Mouse (Mus musculus): ENCODE measurements around the gene Ccdc88c. TPM values are rescaled to one million over a fixed set of nuclear protein-coding genes. Genes with fewer than 3 reads are reported as not detected.

The Ccdc88c gene
- polyA plus RNA-seq, 1 experiment from 2014 or later: 6.7 TPM

DNA sequence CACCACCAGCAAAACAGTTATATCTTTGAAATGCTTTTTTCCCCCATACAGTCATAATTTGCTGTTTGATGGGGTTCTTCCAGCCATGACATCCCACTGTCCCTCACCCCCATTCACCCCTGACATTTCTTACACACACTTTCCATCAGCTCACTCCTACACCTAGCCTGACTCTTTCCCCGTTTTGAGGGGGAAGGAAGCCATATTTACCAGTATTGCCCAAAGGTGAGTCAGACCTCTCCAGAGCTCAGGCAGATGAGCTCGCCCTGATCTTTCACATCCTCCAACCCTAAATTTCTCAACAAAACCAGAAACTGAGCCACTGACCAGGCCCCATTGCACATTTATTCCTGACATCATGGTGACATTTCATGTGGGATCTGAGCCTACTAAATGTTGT, 157.0 kb downstream of the Ccdc88c start:
- no peak overlapping the region for H3K4me2 ChIP-seq (replicated peaks)
- no peaks in the 10 kb centered on the region for H3K9me3 ChIP-seq (replicated peaks)
- no peaks in the 10 kb centered on the region for H3K36me3 ChIP-seq
- H3K4me3 ChIP-seq (replicated peaks): no peak overlapping the region
- H3K27me3 ChIP-seq: no peaks in the 10 kb centered on the region
- 0 out of 2 replicates have a peak, but pooled peaks cover 6% of the 10 kb centered on the region for H3K4me1 ChIP-seq
- no peak overlapping the region for H3K9ac ChIP-seq
- H3K27ac ChIP-seq (replicated peaks): no peak overlapping the region
- 80% methylated on average over 2 of the region's 2 CpGs for WGBS
- ATAC-seq (ENCODE audit: insufficient number of reproducible peaks, low FRiP score, low TSS enrichment, low read depth): no peak

DNA sequence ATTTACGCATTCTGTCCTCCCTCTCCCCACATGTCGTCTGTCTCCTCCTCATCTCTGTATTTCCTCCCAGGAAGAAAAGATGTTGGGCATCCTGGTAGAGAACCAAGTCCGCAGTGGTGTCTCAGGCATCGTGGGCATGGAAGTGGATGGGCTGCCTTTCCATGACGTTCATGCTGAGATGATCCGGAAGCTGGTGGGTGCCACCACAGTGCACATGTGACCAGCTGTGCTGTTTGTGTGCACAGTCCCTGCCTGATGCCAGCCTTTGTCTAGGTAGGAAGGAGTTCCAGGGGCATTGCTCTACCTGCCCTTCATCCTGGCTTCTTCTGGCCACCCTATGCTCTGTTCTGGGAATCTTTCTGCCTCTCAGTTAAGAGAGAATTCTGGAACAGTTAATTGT, 157.6 kb downstream of the Ccdc88c start:
- 85% methylated on average over 6 of the region's 6 CpGs for WGBS
- no peaks in the 10 kb centered on the region for H3K36me3 ChIP-seq
- H3K9ac ChIP-seq: no peak overlapping the region

DNA sequence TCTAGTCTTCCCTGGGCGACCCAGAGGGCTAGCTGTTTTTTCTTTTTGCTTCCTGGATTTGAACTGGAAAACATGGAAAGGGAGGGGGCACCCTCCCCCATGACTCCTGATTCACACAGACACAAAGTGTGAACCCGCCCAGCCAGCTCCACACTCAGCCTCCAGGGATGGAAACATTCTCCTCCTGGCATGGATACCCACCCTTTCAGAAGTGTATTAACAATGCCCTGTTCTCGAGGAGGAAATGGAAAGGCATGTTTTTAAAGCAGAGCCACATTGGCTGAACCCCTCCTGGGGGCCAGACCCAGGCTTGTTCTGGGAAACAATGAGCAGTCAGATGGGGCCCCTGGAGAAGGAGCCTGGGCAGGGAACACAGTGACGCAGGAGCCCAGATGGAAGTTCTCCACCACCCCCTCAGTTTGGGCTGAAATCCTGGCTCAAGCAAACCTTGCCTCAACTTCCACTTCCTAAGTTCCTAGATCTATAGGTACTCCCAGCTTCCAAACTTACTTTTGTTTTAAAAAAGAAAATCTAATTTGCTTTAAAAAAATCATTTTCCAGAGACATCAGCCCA, 160.7 kb downstream of the Ccdc88c start:
- 42% methylated on average over 4 of the region's 4 CpGs for WGBS
- Histone ChIP-seq H3K4me3 (replicated peaks) (no peak overlapping the region), H3K27ac (replicated peaks) (no peak overlapping the region), H3K36me3 (no peaks in the 10 kb centered on the region), H3K9ac (no peak overlapping the region), H3K4me1 (0 out of 2 replicates have a peak, but pooled peaks cover 6% of the 10 kb centered on the region), H3K9me3 (replicated peaks) (no peaks in the 10 kb centered on the region), H3K27me3 (no peaks in the 10 kb centered on the region), H3K4me2 (replicated peaks) (no peak overlapping the region)
- ATAC-seq (ENCODE audit: insufficient number of reproducible peaks, low FRiP score, low TSS enrichment, low read depth): no peak

More for the DNA sequence above, 157.6 kb downstream of the Ccdc88c start:
- Histone ChIP-seq H3K4me2 (replicated peaks) (no peak overlapping the region), H3K4me1 (0 out of 2 replicates have a peak, but pooled peaks cover 6% of the 10 kb centered on the region), H3K4me3 (replicated peaks) (no peak overlapping the region), H3K27me3 (no peaks in the 10 kb centered on the region), H3K9me3 (replicated peaks) (no peaks in the 10 kb centered on the region), H3K27ac (replicated peaks) (no peak overlapping the region)
- ATAC-seq (ENCODE audit: insufficient number of reproducible peaks, low FRiP score, low TSS enrichment, low read depth): no peak

DNA sequence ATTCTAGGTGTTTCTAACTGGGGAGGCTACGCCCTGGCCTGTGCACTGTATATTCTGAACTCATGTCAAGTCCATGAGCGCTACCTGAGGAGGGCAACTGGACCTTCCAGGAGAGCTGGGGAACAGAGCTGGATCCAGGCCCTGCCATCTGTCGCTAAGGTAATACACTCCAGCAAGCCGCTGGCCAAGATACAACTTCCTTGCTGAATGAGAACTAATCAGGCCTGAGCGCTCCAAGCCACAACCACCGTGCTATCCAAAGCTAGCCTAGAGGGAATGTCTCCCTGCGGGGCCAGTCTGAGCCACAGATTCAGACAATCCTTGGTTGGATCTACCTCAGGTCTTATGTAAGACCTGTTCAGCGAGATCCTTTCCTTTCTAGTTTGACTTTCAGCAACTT, 161.8 kb downstream of the Ccdc88c start:
- no peaks in the 10 kb centered on the region for H3K36me3 ChIP-seq
- H3K4me3 ChIP-seq (replicated peaks): no peak overlapping the region
- WGBS: 82% methylated on average over 8 of the region's 8 CpGs
- no peaks in the 10 kb centered on the region for H3K9me3 ChIP-seq (replicated peaks)
- H3K27ac ChIP-seq (replicated peaks): no peak overlapping the region
- H3K9ac ChIP-seq: no peak overlapping the region
- H3K4me1 ChIP-seq: 0 out of 2 replicates have a peak, but pooled peaks cover 6% of the 10 kb centered on the region
- H3K4me2 ChIP-seq (replicated peaks): no peak overlapping the region
- ATAC-seq (ENCODE audit: insufficient number of reproducible peaks, low FRiP score, low TSS enrichment, low read depth): no peak
- no peaks in the 10 kb centered on the region for H3K27me3 ChIP-seq

DNA sequence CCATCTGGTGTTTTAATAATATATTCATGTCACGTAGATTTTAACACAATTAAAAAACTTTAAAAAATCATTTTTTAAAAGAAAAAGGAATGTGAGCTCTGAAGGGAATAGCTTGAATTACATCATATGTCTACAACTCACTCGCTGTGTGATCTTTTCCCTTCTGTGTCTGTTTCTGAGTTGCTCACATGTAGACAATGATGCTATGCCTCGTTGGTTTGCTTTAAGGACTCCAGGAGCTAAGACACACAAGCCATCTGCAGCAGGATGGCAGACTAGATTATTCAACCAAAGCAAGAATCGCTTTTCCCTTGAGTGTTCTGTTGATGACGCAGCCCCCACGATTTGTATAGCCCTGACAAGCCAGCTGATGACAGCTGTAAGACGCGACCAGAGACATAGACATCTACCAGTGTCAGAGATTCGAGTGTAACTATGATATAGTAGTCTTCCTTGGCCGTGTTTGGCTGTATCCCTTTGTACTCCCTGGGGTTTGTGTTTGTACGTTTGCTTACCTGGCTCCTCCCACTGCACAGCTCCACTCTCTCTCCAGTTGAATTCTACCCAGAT, 163.3 kb downstream of the Ccdc88c start:
- Histone ChIP-seq H3K27me3 (no peaks in the 10 kb centered on the region), H3K27ac (replicated peaks) (no peak overlapping the region), H3K9me3 (replicated peaks) (no peaks in the 10 kb centered on the region), H3K4me3 (replicated peaks) (no peak overlapping the region), H3K4me1 (0 out of 2 replicates have a peak, but pooled peaks cover 6% of the 10 kb centered on the region), H3K4me2 (replicated peaks) (no peak overlapping the region), H3K9ac (no peak overlapping the region), H3K36me3 (no peaks in the 10 kb centered on the region)
- 64% methylated on average over 11 of the region's 11 CpGs for WGBS
- no peak for ATAC-seq (ENCODE audit: insufficient number of reproducible peaks, low FRiP score, low TSS enrichment, low read depth)

DNA sequence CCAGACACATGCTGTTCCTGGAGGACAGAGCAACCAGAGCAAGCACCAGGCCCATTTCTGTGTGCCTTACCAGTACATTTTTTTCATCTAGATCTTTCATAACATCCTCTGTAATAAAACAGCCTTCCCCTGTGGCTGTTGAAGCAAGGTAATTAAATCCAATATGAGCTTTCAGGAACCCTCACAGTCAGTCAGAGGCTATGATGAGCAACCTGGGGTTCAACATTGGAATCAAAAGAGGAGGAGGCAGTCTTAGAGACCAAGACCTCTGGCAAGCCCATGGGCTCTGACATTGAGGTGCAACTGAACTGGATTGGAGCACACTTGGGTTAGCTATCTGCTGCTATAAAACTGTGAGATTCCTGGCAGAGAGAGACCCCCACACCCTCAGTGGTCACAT, 163.8 kb downstream of the Ccdc88c start:
- ATAC-seq (ENCODE audit: insufficient number of reproducible peaks, low FRiP score, low TSS enrichment, low read depth): no peak
- no peak overlapping the region for H3K4me3 ChIP-seq (replicated peaks)
- H3K4me2 ChIP-seq (replicated peaks): no peak overlapping the region
- no peaks in the 10 kb centered on the region for H3K9me3 ChIP-seq (replicated peaks)
- H3K36me3 ChIP-seq: no peaks in the 10 kb centered on the region
- no peaks in the 10 kb centered on the region for H3K27me3 ChIP-seq
- H3K9ac ChIP-seq: no peak overlapping the region
- no peak overlapping the region for H3K27ac ChIP-seq (replicated peaks)
- H3K4me1 ChIP-seq: 0 out of 2 replicates have a peak, but pooled peaks cover 6% of the 10 kb centered on the region

DNA sequence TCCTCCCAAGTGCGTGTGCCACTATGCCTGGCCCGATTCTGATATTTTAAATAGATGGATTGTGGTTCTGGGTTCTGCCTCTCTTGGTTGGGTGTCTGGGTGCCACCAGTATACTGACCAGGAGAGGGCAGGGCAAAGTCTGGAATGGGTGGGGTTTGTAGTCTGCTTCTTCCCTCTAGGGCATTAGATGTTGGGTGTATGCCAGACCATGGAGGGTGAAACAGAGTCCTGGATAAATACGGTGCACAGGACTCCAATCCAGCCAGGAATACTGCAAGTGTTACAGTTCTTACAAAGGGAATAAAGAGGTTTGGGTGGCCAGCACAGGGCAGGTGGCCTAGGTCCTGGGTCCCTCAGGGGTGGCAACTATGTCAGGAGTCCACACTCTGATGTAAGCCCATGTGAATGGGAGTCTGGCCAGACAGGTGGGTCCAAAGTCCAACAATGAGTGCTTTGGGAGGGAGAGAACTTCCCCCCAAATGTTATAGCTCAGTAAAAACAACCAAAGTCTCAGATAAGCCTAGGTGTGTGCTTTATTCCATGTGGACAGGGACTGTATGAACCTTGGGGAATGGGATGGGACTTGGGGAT, 165.9 kb downstream of the Ccdc88c start:
- Histone ChIP-seq H3K27ac (replicated peaks) (no peak overlapping the region), H3K4me2 (replicated peaks) (no peak overlapping the region), H3K9ac (no peak overlapping the region), H3K9me3 (replicated peaks) (no peaks in the 10 kb centered on the region), H3K27me3 (no peaks in the 10 kb centered on the region), H3K4me3 (replicated peaks) (no peak overlapping the region), H3K36me3 (no peaks in the 10 kb centered on the region), H3K4me1 (0 out of 2 replicates have a peak, but pooled peaks cover 2% of the 10 kb centered on the region)
- 77% methylated on average over 3 of the region's 3 CpGs for WGBS
- ATAC-seq (ENCODE audit: insufficient number of reproducible peaks, low FRiP score, low TSS enrichment, low read depth): no peak

DNA sequence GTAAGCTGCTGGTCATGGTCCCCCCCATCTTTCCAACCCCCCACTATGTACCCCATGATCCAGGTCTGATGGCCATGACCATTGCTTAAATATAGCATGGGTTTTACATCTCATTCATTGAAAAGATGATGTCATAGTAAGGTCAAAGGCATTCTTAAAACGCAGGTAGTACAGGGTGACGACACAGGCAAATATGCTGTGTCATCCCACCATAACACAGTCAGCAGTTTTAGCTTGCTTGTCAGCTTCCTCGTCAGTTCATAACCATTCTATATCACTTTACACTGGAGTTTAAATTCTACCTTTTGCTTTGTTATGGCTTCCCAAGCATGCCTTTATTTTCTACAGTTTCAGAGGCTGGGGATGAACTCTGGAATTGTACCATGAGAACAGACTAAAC, 166.6 kb downstream of the Ccdc88c start:
- H3K9me3 ChIP-seq (replicated peaks): no peaks in the 10 kb centered on the region
- no peak overlapping the region for H3K4me2 ChIP-seq (replicated peaks)
- H3K27ac ChIP-seq (replicated peaks): no peak overlapping the region
- H3K4me1 ChIP-seq: no peaks in the 10 kb centered on the region
- no peaks in the 10 kb centered on the region for H3K27me3 ChIP-seq
- no peak for ATAC-seq (ENCODE audit: insufficient number of reproducible peaks, low FRiP score, low TSS enrichment, low read depth)
- no peaks in the 10 kb centered on the region for H3K36me3 ChIP-seq
- 80% methylated on average over 3 of the region's 3 CpGs for WGBS
- no peak overlapping the region for H3K9ac ChIP-seq
- H3K4me3 ChIP-seq (replicated peaks): no peak overlapping the region

MicroRNA genes within 50 kb of the gene (microRNA counts, 519-probe panel; counts per million panel counts)
- microRNA mmu-miR-1190: 2,125 counts per million, percentile 45 among the panel's probes with 10 or more counts

Small RNAs within 50 kb of the gene (microRNA-seq; reads per million reads assigned to microRNA genes)
- gene Mir1190 (ENCODE audit: borderline number of aligned reads): not detected

Other genes starting within 250 kb of the Ccdc88c start
- gene Dglucy, start 250.0 kb downstream of the Ccdc88c start, polyA plus RNA-seq (2015; fragmentation: Nextera tagmentation; extraction: Ambion mirVana): 2.6 and 5.2 TPM in 2 replicates
- 0.65 and 0.98 TPM in 2 replicates for gene Gpr68, start 120.9 kb downstream of the Ccdc88c start, polyA plus RNA-seq (2015; fragmentation: Nextera tagmentation; extraction: Ambion mirVana)
- 35.2 and 37.1 TPM in 2 replicates for gene Ppp4r3a, start 54.6 kb upstream of the Ccdc88c start, polyA plus RNA-seq (2015; fragmentation: Nextera tagmentation; extraction: Ambion mirVana)